Mouse (Mus musculus) ES-Bruce4 (cell line): ENCODE results near the gene Trmt13.

Source experiments
- CTCF ChIP-seq: IDR thresholded peaks from one replicate; pipeline ENCODE4 v1.8.1; 2011; ENCODE audit warnings: low read depth, low read length
- EP300 ChIP-seq: IDR thresholded peaks from 2 replicates; pipeline ENCODE4 v1.6.1; 2011; ENCODE audit warnings: low read depth, low read length; ENCODE audit not compliant: insufficient read depth
- POLR2A ChIP-seq: IDR thresholded peaks from one replicate; pipeline ENCODE4 v1.8.1; 2011; ENCODE audit warnings: low read length; ENCODE audit not compliant: insufficient read depth

GRCm38 (mm10) chr3:116562408-116563094 lies 51.8 kb downstream of the Trmt13 start, which contains the start of gene Lrrc39:
- TF ChIP-seq CTCF (no peak), POLR2A (no peak), EP300 (no peak)
